Mouse (Mus musculus) cerebellum, adult 2 months (tissue): Measurements from ENCODE around the gene Prdx5.

Experiments used
- CTCF ChIP-seq: fragments of 200-500 bp; IDR thresholded peaks from 2 replicates; pipeline ENCODE4 v1.5.1; 2011; ENCODE audit warnings: low read depth, mild to moderate bottlenecking, control low read depth, low read length, moderate library complexity, borderline replicate concordance; ENCODE audit not compliant: insufficient read depth
- POLR2A ChIP-seq: fragments of 200-500 bp; IDR thresholded peaks from 2 replicates; pipeline ENCODE4 v1.6.1; 2011; ENCODE audit warnings: low read length, control low read depth, borderline replicate concordance; ENCODE audit not compliant: insufficient read depth

- TF ChIP-seq CTCF (no peak), POLR2A (no peak)
These were observed 48.5 kb downstream of the Prdx5 start for GRCm38 (mm10) chr19:6861451-6861850.
